Mouse (Mus musculus) CD8-positive naive resting alpha-beta T cell, adult 2 months (primary cell): ENCODE results near the gene Tmem30b.
A peak's percentile ranks its signal among the peaks of the same experiment; 100 is the strongest.
"Not testable (repeated sequence)": the region's sequence is repeated elsewhere in the genome, so short reads cannot be mapped to it uniquely, and the experiment has no call there.

Experiments
- DNase-seq, 2 experiments: peaks; one replicate each; pipeline ENCODE4 v3.0.0; 2022; ENCODE audit warnings: low read depth in 2 of 2, low spot score in 2 of 2

Gene Tmem30b

GRCm38 (mm10) chr12:73546086-73546711, at the start of gene Tmem30b:
Tmem30b (minus strand) TSS chr12:73546392.
- DNase-seq = no peak

- no peak for DNase-seq
Measured at GRCm38 (mm10) chr12:73595226-73595625, 49.0 kb upstream of the Tmem30b start.

- no peak for DNase-seq
Measured at GRCm38 (mm10) chr12:73594177-73594745, 48.1 kb upstream of the Tmem30b start.

GRCm38 (mm10) chr12:73593021-73593798, 47.0 kb upstream of the Tmem30b start:
- DNase-seq = peak; percentile 71 to 76

GRCm38 (mm10) chr12:73591625-73592024, 45.4 kb upstream of the Tmem30b start:
- DNase-seq = no peak

- DNase-seq = no peak
Measured at GRCm38 (mm10) chr12:73590627-73591276, 44.6 kb upstream of the Tmem30b start.

- no peak for DNase-seq
Measured at GRCm38 (mm10) chr12:73587262-73587661, 41.1 kb upstream of the Tmem30b start.

- DNase-seq = no peak
Measured at GRCm38 (mm10) chr12:73585850-73586249, 39.7 kb upstream of the Tmem30b start.

GRCm38 (mm10) chr12:73585241-73585801, 39.1 kb upstream of the Tmem30b start:
- DNase-seq = no peak

GRCm38 (mm10) chr12:73584610-73585240, 38.5 kb upstream of the Tmem30b start, which contains the start of gene Prkch:
Prkch (plus strand) TSS chr12:73584796.
- DNase-seq = peak; percentile 75 to 82

- DNase-seq = no peak
Measured at GRCm38 (mm10) chr12:73583813-73584609, 37.8 kb upstream of the Tmem30b start.

- no peak for DNase-seq
Measured at GRCm38 (mm10) chr12:73583318-73583717, 37.1 kb upstream of the Tmem30b start.

GRCm38 (mm10) chr12:73580811-73581210, 34.6 kb upstream of the Tmem30b start:
- no peak for DNase-seq

GRCm38 (mm10) chr12:73578141-73578540, 31.9 kb upstream of the Tmem30b start:
- no peak for DNase-seq

- DNase-seq = no peak
Measured at GRCm38 (mm10) chr12:73574632-73575031, 28.4 kb upstream of the Tmem30b start.

GRCm38 (mm10) chr12:73565620-73565969, 19.4 kb upstream of the Tmem30b start:
- DNase-seq = no peak

GRCm38 (mm10) chr12:73564795-73565619, 18.8 kb upstream of the Tmem30b start:
- peak in 1 of 2 experiments; percentile 56 for DNase-seq

- DNase-seq = no peak
Measured at GRCm38 (mm10) chr12:73564176-73564575, 18.0 kb upstream of the Tmem30b start.

- DNase-seq = not testable (repeated sequence)
Measured at GRCm38 (mm10) chr12:73563122-73563521, 16.9 kb upstream of the Tmem30b start.
